In genomic region chr19:14369098-14369604, GRCm38 (mm10) we compare ENCODE assay signal across 13 mouse cellular contexts.
DNase-seq lines count a peak whose midpoint lies in the region; ATAC-seq and TF ChIP-seq lines count a peak whose summit lies in the region.
"Had no signal": no experiment of that assay in that cellular context is flagged by ENCODE, and none has a peak within 500 bp of the region (broad histone marks: within the 10 kb centered on the region; RNA-seq: fewer than 3 reads in every experiment).

No protein-coding gene starts in this region.

- no peaks in the 10 kb centered on the region for H3K27me3 ChIP-seq in neural tube, embryonic 11.5 days (ENCODE audit: control insufficient read depth, insufficient read depth, low read length)
- no peaks in the 10 kb centered on the region for H3K27me3 ChIP-seq in forebrain, embryonic 16.5 days (replicated peaks; ENCODE audit: control insufficient read depth, insufficient read depth, low read length)
- peaks cover 4% of the 10 kb centered on the region; the same call in 1 of the 2 replicates for H3K27me3 ChIP-seq in midbrain, embryonic 14.5 days (ENCODE audit: control insufficient read depth, insufficient read depth, low read length)
- H3K27me3 ChIP-seq: CH12.LX; embryonic facial prominence, embryonic 15.5 days; stomach, embryonic 15.5 days had no signal

- H3K4me3 ChIP-seq in neural tube, embryonic 11.5 days (ENCODE audit: low read depth, low read length) = no peak overlapping the region
- H3K4me3 ChIP-seq in forebrain, embryonic 16.5 days (replicated peaks; ENCODE audit: low read length) = no peak overlapping the region
- no peak overlapping the region for H3K4me3 ChIP-seq in midbrain, embryonic 14.5 days (replicated peaks; ENCODE audit: low read depth, low read length)
- no peak overlapping the region for H3K4me3 ChIP-seq in lung, adult 2 months (replicated peaks; ENCODE audit: extremely low read depth, low read depth, low read length)
- H3K4me3 ChIP-seq: embryonic facial prominence, embryonic 15.5 days; stomach, embryonic 15.5 days had no signal

- H3K27ac ChIP-seq in neural tube, embryonic 11.5 days (ENCODE audit: low read depth, low read length) = no peak overlapping the region
- no peak overlapping the region for H3K27ac ChIP-seq in forebrain, embryonic 16.5 days (ENCODE audit: low read length)
- H3K27ac ChIP-seq in midbrain, embryonic 14.5 days (replicated peaks; ENCODE audit: low read depth, low read length) = no peak overlapping the region
- H3K27ac ChIP-seq: embryonic facial prominence, embryonic 15.5 days; stomach, embryonic 15.5 days had no signal

- H3K4me2 ChIP-seq in neural tube, embryonic 11.5 days (ENCODE audit: low read depth) = no peak overlapping the region
- H3K4me2 ChIP-seq in forebrain, embryonic 16.5 days (ENCODE audit: low read length) = no peak overlapping the region
- no peak overlapping the region for H3K4me2 ChIP-seq in midbrain, embryonic 14.5 days (ENCODE audit: low read length)
- H3K4me2 ChIP-seq: embryonic facial prominence, embryonic 15.5 days; stomach, embryonic 15.5 days had no signal

- 64% methylated on average over 12 of the region's 12 CpGs for WGBS in neural tube, embryonic 11.5 days
- WGBS in forebrain, embryonic 16.5 days = 51% methylated on average over 12 of the region's 12 CpGs
- 49% methylated on average over 12 of the region's 12 CpGs for WGBS in midbrain, embryonic 14.5 days
- WGBS in lung, adult 2 months = 87% methylated on average over 12 of the region's 12 CpGs

- H3K4me1 ChIP-seq in neural tube, embryonic 11.5 days (ENCODE audit: control insufficient read depth, insufficient read depth, low read length) = peaks cover 3% of the 10 kb centered on the region; the same call in 1 of the 2 replicates
- H3K4me1 ChIP-seq in forebrain, embryonic 16.5 days (replicated peaks; ENCODE audit: control insufficient read depth, insufficient read depth, low read length) = no peaks in the 10 kb centered on the region; the same call in 1 of the 2 replicates
- H3K4me1 ChIP-seq in midbrain, embryonic 14.5 days (ENCODE audit: control insufficient read depth, insufficient read depth, low read length) = peaks cover 5% of the 10 kb centered on the region; the same call in 1 of the 2 replicates
- no peaks in the 10 kb centered on the region for H3K4me1 ChIP-seq in lung, adult 2 months (ENCODE audit: control insufficient read depth, insufficient read depth, low read length)
- H3K4me1 ChIP-seq: embryonic facial prominence, embryonic 15.5 days; stomach, embryonic 15.5 days had no signal

- ATAC-seq in neural tube, embryonic 11.5 days (ENCODE audit: insufficient read depth, low FRiP score, low TSS enrichment) = peak; percentile 55; the same call in 1 of the 2 replicates
- ATAC-seq in forebrain, embryonic 16.5 days = peak; percentile 55; the same call in 1 of the 2 replicates
- ATAC-seq in midbrain, embryonic 14.5 days (ENCODE audit: low FRiP score, low TSS enrichment) = 0 out of 2 replicates have a peak, but pooled peaks have one; percentile 27

- no peaks in the 10 kb centered on the region for H3K9me3 ChIP-seq in neural tube, embryonic 11.5 days (ENCODE audit: control insufficient read depth, low read length)
- H3K9me3 ChIP-seq in forebrain, embryonic 16.5 days (ENCODE audit: control insufficient read depth, low read length) = no peaks in the 10 kb centered on the region
- no peaks in the 10 kb centered on the region for H3K9me3 ChIP-seq in midbrain, embryonic 14.5 days (ENCODE audit: control insufficient read depth, low read length)
- H3K9me3 ChIP-seq: embryonic facial prominence, embryonic 15.5 days; stomach, embryonic 15.5 days had no signal

- no peaks in the 10 kb centered on the region for H3K36me3 ChIP-seq in neural tube, embryonic 11.5 days (ENCODE audit: control insufficient read depth, insufficient read depth, low read length)
- no peaks in the 10 kb centered on the region for H3K36me3 ChIP-seq in forebrain, embryonic 16.5 days (ENCODE audit: control insufficient read depth, insufficient read depth)
- no peaks in the 10 kb centered on the region for H3K36me3 ChIP-seq in midbrain, embryonic 14.5 days (ENCODE audit: control insufficient read depth, insufficient read depth, low read length)
- H3K36me3 ChIP-seq: embryonic facial prominence, embryonic 15.5 days; stomach, embryonic 15.5 days had no signal

- TF ChIP-seq POLR2A in lung, adult 2 months (IDR thresholded peaks at IDR 0.05; ENCODE audit: borderline replicate concordance, extremely low read depth, low read depth, low read length) = no peak

- no peak for TF ChIP-seq CTCF in lung, adult 2 months (IDR thresholded peaks at IDR 0.05; ENCODE audit: insufficient read depth, low read length)

- no peak overlapping the region for H3K9ac ChIP-seq in neural tube, embryonic 11.5 days (ENCODE audit: low read length)
- H3K9ac ChIP-seq in forebrain, embryonic 16.5 days (replicated peaks; ENCODE audit: low read depth, low read length) = no peak overlapping the region
- H3K9ac ChIP-seq in midbrain, embryonic 14.5 days (replicated peaks; ENCODE audit: low read length) = no peak overlapping the region
- H3K9ac ChIP-seq: embryonic facial prominence, embryonic 15.5 days; stomach, embryonic 15.5 days had no signal

- peak; percentile 22 for DNase-seq in neural tube, embryonic 11.5 days (ENCODE audit: low spot score)
- DNase-seq in neural tube, embryonic 10.5 days (ENCODE audit: extremely low spot score, low spot score) = no peak
- peak; percentile 27 for DNase-seq in midbrain, embryonic 14.5 days
- no peak for DNase-seq in lung, adult 2 months
- DNase-seq in urinary bladder, adult 18-20 months (ENCODE audit: low spot score in 2 of 2) = no peak
- DNase-seq in thymus, postnatal 0 days (ENCODE audit: low spot score) = no peak
- DNase-seq: heart, postnatal 10 days; kidney, postnatal 36 days; lung, adult 18-20 months had no signal

Comparison
In these comparisons a context has a peak if more than half of its experiments do, and no peak if none do; other contexts are left out.
1. DNase-seq: peak in neural tube, embryonic 11.5 days (single experiment) and midbrain, embryonic 14.5 days (single experiment); none in neural tube, embryonic 10.5 days (single experiment), lung, adult 2 months (single experiment), urinary bladder, adult 18-20 months (0 of 2) and thymus, postnatal 0 days (single experiment).
2. Peak in every context shown above with its lines, with median percentiles within 50 percentile points of each other: ATAC-seq.